Mouse (Mus musculus): ENCODE data around the gene Wdr17. TPM values are rescaled to one million over a fixed set of nuclear protein-coding genes. Genes with fewer than 3 reads are reported as not detected.
A peak's percentile ranks its signal among the peaks of the same experiment; 100 is the strongest.

Gene Wdr17
- polyA plus RNA-seq, 1 experiment from 2014 or later: 0.05 TPM

GRCm38 (mm10) chr8:54864761-54865064 is 22.3 kb downstream of the Wdr17 start:
- no peak for ATAC-seq (ENCODE audit: extremely low read depth, insufficient number of reproducible peaks, low FRiP score, low TSS enrichment)

GRCm38 (mm10) chr8:54864038-54864760 is 22.8 kb downstream of the Wdr17 start:
- no peak overlapping the region for H3K4me3 ChIP-seq
- WGBS: 60% methylated on average over 4 of the region's 4 CpGs

More at GRCm38 (mm10) chr8:54864761-54865064, 22.3 kb downstream of the Wdr17 start:
- Histone ChIP-seq H3K36me3 (no peaks in the 10 kb centered on the region), H3K4me1 (no peaks in the 10 kb centered on the region), H3K4me3 (no peak overlapping the region), H3K27me3 (replicated peaks) (no peaks in the 10 kb centered on the region), H3K9ac (no peak overlapping the region), H3K27ac (replicated peaks) (no peak overlapping the region), H3K9me3 (no peaks in the 10 kb centered on the region), H3K4me2 (no peak overlapping the region)
- 52% methylated on average over 1 of the region's 1 CpGs for WGBS

GRCm38 (mm10) chr8:54836029-54836959 is 50.7 kb downstream of the Wdr17 start:
- no peak overlapping the region for H3K27ac ChIP-seq (replicated peaks)
- H3K4me2 ChIP-seq: no peak overlapping the region
- 82% methylated on average over 5 of the region's 5 CpGs for WGBS
- no peaks in the 10 kb centered on the region for H3K9me3 ChIP-seq
- no peaks in the 10 kb centered on the region for H3K36me3 ChIP-seq
- no peak for ATAC-seq (ENCODE audit: extremely low read depth, insufficient number of reproducible peaks, low FRiP score, low TSS enrichment)
- no peaks in the 10 kb centered on the region for H3K27me3 ChIP-seq (replicated peaks)
- no peak overlapping the region for H3K9ac ChIP-seq
- H3K4me3 ChIP-seq: no peak overlapping the region
- H3K4me1 ChIP-seq: no peaks in the 10 kb centered on the region

More at GRCm38 (mm10) chr8:54864038-54864760, 22.8 kb downstream of the Wdr17 start:
- Histone ChIP-seq H3K27ac (replicated peaks) (no peak overlapping the region), H3K4me2 (no peak overlapping the region), H3K4me1 (no peaks in the 10 kb centered on the region), H3K9ac (no peak overlapping the region), H3K36me3 (no peaks in the 10 kb centered on the region), H3K9me3 (no peaks in the 10 kb centered on the region), H3K27me3 (replicated peaks) (no peaks in the 10 kb centered on the region)
- no peak for ATAC-seq (ENCODE audit: extremely low read depth, insufficient number of reproducible peaks, low FRiP score, low TSS enrichment)

DNA sequence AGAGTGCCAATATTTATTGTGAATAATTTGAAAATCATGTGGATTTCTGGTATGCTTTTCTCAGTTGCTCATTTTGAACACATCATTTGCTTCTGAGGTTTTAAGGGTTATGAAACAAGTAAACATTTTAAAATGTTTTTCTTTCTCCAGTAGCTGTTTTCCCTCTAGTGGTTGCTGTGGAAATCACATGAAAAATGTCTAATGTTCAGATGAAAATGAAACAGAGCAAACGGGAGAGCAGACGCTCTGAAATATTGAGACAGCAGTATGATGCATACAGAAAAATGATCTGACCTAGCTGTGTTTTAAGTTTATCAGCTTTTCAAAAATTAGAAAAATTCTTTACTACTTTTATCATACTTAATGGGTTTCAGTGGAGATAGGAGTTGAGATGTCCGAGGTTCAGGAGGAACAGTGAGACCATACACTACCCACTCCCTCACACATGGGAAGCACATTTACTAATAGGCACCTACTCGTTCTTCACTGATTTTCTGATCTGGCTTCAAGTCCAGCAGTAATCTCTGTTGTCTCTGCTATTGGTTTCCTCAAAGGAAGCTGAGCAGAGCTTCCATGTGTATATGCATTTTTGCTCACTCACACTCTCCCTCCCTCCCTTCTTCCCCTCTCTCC is 57.1 kb downstream of the Wdr17 start:
- H3K9ac ChIP-seq: no peak overlapping the region
- H3K4me1 ChIP-seq: no peaks in the 10 kb centered on the region
- peak overlapping the region; percentile 21 for H3K4me3 ChIP-seq
- no peaks in the 10 kb centered on the region for H3K9me3 ChIP-seq
- H3K36me3 ChIP-seq: no peaks in the 10 kb centered on the region
- H3K4me2 ChIP-seq: peak overlapping the region; percentile 46
- ATAC-seq (ENCODE audit: extremely low read depth, insufficient number of reproducible peaks, low FRiP score, low TSS enrichment): no peak
- 40% methylated on average over 4 of the region's 4 CpGs for WGBS
- no peaks in the 10 kb centered on the region for H3K27me3 ChIP-seq (replicated peaks)
- H3K27ac ChIP-seq (replicated peaks): no peak overlapping the region

DNA sequence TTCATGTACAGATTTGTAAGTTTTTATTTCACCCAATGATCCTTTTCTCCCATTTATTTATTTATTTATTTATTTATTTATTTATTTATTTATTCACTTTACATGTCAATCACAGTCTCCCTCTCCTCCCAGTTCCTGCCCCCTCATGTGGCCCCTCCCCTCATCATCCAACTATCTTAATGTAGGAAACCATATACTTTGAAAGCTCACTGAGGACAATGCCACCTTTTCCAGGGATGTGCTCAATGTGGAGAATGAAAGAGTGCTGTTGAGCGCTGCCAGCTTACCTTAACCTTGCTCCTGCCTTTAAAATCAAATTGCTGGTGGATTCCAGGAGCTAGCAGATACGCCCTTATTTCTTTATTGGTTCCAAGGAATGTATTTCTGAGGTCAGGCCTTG is 59.0 kb downstream of the Wdr17 start:
- Histone ChIP-seq H3K27ac (replicated peaks) (no peak overlapping the region), H3K4me1 (no peaks in the 10 kb centered on the region), H3K27me3 (replicated peaks) (no peaks in the 10 kb centered on the region), H3K36me3 (no peaks in the 10 kb centered on the region), H3K4me3 (no peak overlapping the region), H3K4me2 (no peak overlapping the region), H3K9me3 (no peaks in the 10 kb centered on the region), H3K9ac (no peak overlapping the region)
- no peak for ATAC-seq (ENCODE audit: extremely low read depth, insufficient number of reproducible peaks, low FRiP score, low TSS enrichment)
- 66% methylated on average over 2 of the region's 2 CpGs for WGBS

GRCm38 (mm10) chr8:54822956-54823355 is 64.0 kb downstream of the Wdr17 start:
- Histone ChIP-seq H3K9ac (no peak overlapping the region), H3K36me3 (no peaks in the 10 kb centered on the region), H3K4me3 (no peak overlapping the region), H3K4me1 (no peaks in the 10 kb centered on the region), H3K27me3 (replicated peaks) (no peaks in the 10 kb centered on the region), H3K4me2 (no peak overlapping the region), H3K9me3 (no peaks in the 10 kb centered on the region), H3K27ac (replicated peaks) (no peak overlapping the region)
- ATAC-seq (ENCODE audit: extremely low read depth, insufficient number of reproducible peaks, low FRiP score, low TSS enrichment): no peak
- WGBS: 79% methylated on average over 5 of the region's 5 CpGs

GRCm38 (mm10) chr8:54818651-54819050 is 68.3 kb downstream of the Wdr17 start:
- Histone ChIP-seq H3K4me3 (no peak overlapping the region), H3K9me3 (0 out of 2 replicates have a peak, but pooled peaks cover 5% of the 10 kb centered on the region), H3K27ac (replicated peaks) (no peak overlapping the region), H3K36me3 (no peaks in the 10 kb centered on the region), H3K9ac (no peak overlapping the region), H3K27me3 (replicated peaks) (no peaks in the 10 kb centered on the region), H3K4me1 (no peaks in the 10 kb centered on the region), H3K4me2 (no peak overlapping the region)
- no peak for ATAC-seq (ENCODE audit: extremely low read depth, insufficient number of reproducible peaks, low FRiP score, low TSS enrichment)

- ATAC-seq (ENCODE audit: extremely low read depth, insufficient number of reproducible peaks, low FRiP score, low TSS enrichment): no peak
- 51% methylated on average over 6 of the region's 6 CpGs for WGBS
Measured at GRCm38 (mm10) chr8:54808217-54808616, 78.8 kb downstream of the Wdr17 start.

GRCm38 (mm10) chr8:54806173-54806572 is 80.8 kb downstream of the Wdr17 start:
- H3K36me3 ChIP-seq: no peaks in the 10 kb centered on the region
- no peak overlapping the region for H3K27ac ChIP-seq (replicated peaks)
- H3K4me1 ChIP-seq: peaks cover 4% of the 10 kb centered on the region; the same call in 1 of the 2 replicates
- no peak overlapping the region for H3K9ac ChIP-seq
- H3K4me2 ChIP-seq: no peak overlapping the region
- H3K27me3 ChIP-seq (replicated peaks): no peaks in the 10 kb centered on the region
- no peak for ATAC-seq (ENCODE audit: extremely low read depth, insufficient number of reproducible peaks, low FRiP score, low TSS enrichment)
- H3K4me3 ChIP-seq: no peak overlapping the region
- H3K9me3 ChIP-seq: no peaks in the 10 kb centered on the region
- 84% methylated on average over 6 of the region's 6 CpGs for WGBS

More at GRCm38 (mm10) chr8:54808217-54808616, 78.8 kb downstream of the Wdr17 start:
- H3K4me2 ChIP-seq: no peak overlapping the region
- no peak overlapping the region for H3K9ac ChIP-seq
- H3K4me1 ChIP-seq: peaks cover 4% of the 10 kb centered on the region; the same call in 1 of the 2 replicates
- no peaks in the 10 kb centered on the region for H3K36me3 ChIP-seq
- H3K27ac ChIP-seq (replicated peaks): no peak overlapping the region
- H3K4me3 ChIP-seq: no peak overlapping the region
- H3K9me3 ChIP-seq: no peaks in the 10 kb centered on the region
- H3K27me3 ChIP-seq (replicated peaks): no peaks in the 10 kb centered on the region

DNA sequence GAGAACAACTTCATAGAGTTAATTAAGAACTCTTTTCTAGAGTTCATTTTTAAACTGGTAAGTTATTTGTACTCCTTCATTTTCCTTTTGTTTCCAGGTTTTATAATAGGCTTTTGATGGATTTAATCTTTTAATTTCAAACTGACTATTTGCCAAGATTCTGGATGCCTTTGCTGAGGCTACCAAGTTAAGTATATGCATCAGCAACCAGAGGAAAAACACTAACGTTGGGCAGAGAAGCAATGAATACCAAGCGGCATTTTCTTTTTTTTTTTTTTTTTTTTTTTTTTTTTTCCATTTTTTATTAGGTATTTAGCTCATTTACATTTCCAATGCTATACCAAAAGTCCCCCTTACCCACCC is 94.3 kb downstream of the Wdr17 start:
- no peaks in the 10 kb centered on the region for H3K9me3 ChIP-seq
- H3K36me3 ChIP-seq: no peaks in the 10 kb centered on the region
- no peak overlapping the region for H3K9ac ChIP-seq
- 92% methylated on average over 2 of the region's 2 CpGs for WGBS
- H3K27me3 ChIP-seq (replicated peaks): no peaks in the 10 kb centered on the region
- no peak overlapping the region for H3K4me3 ChIP-seq
- H3K4me1 ChIP-seq: no peaks in the 10 kb centered on the region
- no peak overlapping the region for H3K27ac ChIP-seq (replicated peaks)
- no peak overlapping the region for H3K4me2 ChIP-seq
- ATAC-seq (ENCODE audit: extremely low read depth, insufficient number of reproducible peaks, low FRiP score, low TSS enrichment): no peak

- Histone ChIP-seq H3K4me2 (no peak overlapping the region), H3K9ac (no peak overlapping the region), H3K9me3 (no peaks in the 10 kb centered on the region), H3K4me3 (no peak overlapping the region), H3K27ac (replicated peaks) (no peak overlapping the region), H3K4me1 (no peaks in the 10 kb centered on the region), H3K36me3 (no peaks in the 10 kb centered on the region), H3K27me3 (replicated peaks) (no peaks in the 10 kb centered on the region)
- WGBS: 68% methylated on average over 2 of the region's 2 CpGs
- ATAC-seq (ENCODE audit: extremely low read depth, insufficient number of reproducible peaks, low FRiP score, low TSS enrichment): no peak
Measured at GRCm38 (mm10) chr8:54791858-54792698, 94.9 kb downstream of the Wdr17 start.

Measured in heart, embryonic 13.5 days (tissue).